Mouse (Mus musculus) urinary bladder, adult 18-20 months (tissue): ENCODE measurements around the gene Apba3.

ENCODE experiments used
- DNase-seq, 2 experiments: peaks; one replicate each; pipeline ENCODE4 v3.0.0; 2022; ENCODE audit warnings: low spot score in 2 of 2, mixed read lengths in 2 of 2

The Apba3 gene

DNA sequence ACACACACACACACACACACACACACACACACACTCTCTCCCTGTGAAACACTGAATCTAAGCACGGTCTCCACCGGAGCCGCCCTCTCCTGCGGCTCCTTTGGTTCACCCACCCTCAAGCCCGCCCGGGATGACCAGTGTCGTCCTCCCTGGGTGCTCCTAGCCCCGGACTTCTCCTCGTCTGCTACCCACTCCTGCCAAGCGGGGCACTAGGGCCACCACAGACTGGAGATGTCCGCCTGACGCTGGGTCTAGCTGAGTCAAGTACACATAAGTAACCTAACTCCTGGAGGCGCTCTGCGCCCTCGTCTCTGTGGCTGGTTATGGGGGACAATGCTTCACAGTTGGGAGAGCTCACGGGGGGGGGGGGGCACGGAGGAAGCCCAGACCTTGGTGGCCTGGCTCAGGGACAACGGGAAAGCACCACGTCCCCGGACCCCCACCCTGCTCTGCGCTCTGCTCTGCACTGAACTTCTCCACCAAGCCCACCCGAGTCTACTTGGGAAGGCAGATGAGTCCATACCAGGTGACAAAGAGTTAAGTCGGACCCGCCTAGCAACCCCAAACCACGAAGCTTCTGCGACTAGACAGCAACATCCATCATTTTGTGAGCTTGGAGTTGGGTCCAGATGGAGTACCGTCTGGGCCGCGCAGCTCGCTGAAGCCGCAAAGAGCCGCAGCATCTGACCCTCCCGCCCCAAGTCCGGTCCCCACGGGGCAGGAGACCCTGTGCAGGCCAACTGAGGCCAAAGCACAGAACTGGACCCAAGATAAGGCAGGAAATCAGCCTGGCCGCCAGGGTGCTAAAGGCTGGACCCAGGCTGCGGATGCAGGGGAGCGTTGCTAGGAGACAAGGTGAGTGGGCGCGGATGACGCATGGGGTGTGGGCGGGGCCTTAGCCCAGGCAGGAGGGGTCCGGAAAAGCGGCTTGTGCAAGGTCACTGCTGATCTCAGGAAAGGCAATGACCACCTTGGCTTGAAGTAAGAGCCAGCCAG is 14.0 kb upstream of the Apba3 start, which contains the start of gene Matk:
Gene Matk (plus strand): TSS at position 512 of the 996 bp plus-strand sequence.
- no peak for DNase-seq

- DNase-seq = no peak
These were observed 11.9 kb upstream of the Apba3 start for GRCm38 (mm10) chr10:81254886-81255285.

DNA sequence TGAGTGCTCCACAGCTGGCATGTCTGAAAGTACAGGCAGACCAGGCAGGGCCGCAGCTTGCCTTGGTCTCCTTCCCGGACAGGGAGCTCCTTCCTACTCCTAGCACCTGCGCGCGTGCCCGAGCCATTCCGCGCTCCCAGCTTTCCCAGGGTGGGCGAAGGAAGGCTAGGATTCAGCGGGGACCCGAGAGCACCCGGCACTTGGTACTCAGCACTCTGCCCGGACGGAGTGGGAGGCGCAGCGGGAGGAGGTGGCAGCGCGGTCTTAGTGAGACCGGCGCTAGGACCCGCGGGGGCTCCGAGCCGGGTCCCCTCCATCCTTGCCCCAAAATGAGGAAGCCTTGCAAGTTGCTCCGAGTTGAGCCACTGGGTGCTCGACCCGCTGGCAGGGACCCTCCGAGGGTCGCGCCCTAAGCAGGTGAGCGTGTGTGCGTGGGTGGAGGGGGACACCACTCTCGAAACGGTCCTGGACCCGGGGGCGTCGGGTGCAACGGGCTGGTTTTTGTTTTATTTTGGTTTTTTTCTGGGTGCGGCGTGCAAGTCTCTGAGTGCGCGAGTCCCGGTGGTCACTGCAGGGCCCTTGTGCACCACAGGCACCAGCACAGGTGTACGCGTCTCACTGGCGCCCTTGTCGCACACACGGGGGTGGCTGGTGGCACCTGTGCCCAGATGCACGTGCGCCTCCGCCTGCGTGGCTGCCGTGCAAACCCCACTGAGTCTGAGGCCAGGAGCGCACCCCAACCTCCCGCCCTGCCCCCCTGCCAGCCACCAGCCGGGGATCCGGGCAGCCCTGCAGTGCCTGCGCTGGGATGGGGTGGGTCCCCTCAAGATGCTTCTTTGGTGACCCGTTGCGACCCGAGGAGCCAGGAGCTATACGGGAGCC is 9.4 kb upstream of the Apba3 start:
- DNase-seq = no peak

DNA sequence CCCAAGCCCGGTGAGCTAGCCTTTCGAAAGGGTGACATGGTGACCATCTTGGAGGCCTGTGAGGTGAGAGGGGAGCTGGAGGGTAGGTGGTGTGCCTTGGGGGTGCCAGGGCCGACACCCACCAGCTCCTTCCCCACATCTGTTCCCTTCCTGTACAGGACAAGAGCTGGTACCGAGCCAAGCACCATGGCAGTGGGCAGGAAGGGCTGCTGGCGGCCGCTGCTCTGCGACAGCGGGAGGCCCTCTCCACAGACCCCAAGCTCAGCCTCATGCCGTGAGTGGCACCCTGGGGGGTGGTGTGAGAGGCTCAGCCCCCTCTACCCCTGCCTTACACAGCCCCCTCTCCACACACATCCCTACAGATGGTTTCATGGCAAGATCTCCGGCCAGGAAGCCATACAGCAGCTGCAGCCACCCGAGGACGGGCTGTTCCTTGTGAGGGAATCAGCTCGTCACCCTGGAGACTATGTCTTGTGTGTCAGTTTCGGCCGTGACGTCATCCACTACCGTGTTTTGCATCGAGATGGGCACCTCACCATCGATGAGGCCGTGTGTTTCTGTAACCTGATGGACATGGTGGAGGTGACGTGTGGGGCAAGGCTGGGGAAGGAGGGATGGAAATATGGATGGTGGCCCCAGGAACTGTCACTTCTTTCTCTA is 7.4 kb upstream of the Apba3 start:
- no peak for DNase-seq

DNA sequence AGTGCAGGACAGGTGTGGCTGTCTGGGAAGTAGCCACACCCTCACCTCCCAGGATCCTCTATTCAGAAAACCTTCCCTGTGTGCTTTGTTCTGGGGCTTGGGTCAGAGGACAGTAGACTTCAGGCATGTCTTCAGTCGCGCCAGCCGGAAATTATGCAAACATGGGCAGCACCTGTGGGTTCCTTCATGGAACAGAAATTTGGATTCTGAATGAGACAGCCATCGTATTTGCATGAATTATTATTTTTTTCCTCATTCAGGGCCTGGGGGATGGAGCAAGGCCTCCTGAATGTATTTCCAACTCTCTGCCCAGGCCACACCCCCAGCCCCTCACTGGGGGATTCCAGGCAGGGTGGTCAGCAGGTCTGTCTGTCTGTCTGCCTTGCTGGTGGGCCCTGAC is 5.7 kb upstream of the Apba3 start:
- DNase-seq = no peak

- no peak for DNase-seq
These were observed 1.2 kb upstream of the Apba3 start for GRCm38 (mm10) chr10:81265540-81265939.

GRCm38 (mm10) chr10:81268056-81268455 is 1.3 kb downstream of the Apba3 start:
- DNase-seq = peak; percentile 67 to 83

DNA sequence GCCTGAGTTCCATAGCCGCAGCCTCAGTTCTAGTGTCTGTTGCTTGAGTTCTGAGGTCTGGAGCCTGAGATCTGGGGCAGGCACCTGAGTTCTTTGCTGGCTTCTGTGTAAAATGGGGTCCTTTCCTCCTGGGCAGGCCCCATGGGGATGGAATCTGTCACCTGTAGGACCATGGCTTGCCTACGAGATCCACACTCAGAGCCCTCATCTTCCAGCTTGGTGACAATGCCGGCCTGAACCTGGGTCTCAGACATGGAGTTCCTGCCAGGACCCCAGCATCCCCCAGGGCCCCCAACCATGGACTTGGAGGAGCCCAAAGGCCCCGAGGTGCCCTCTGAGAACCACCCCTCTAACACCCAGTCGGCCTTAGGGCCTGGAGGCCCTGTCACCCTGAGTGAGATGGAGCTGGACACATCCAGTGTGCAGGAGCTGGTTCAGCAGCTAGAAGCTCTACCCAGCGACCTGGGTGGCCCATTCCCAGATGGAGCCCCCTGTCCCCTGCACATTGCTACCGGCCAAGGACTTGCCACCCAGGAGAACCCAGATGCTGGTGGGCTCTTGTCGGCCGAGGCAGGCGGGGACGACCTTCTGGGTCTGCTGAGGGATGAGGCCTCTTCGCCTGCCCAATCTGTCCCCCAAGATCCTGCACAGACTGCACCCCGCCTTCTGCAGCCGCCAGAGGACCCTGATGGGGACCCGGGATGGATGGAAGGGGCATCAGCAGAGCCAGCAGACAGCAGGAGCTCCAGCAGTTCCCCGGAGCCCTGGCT is 2.1 kb downstream of the Apba3 start:
- no peak for DNase-seq

DNA sequence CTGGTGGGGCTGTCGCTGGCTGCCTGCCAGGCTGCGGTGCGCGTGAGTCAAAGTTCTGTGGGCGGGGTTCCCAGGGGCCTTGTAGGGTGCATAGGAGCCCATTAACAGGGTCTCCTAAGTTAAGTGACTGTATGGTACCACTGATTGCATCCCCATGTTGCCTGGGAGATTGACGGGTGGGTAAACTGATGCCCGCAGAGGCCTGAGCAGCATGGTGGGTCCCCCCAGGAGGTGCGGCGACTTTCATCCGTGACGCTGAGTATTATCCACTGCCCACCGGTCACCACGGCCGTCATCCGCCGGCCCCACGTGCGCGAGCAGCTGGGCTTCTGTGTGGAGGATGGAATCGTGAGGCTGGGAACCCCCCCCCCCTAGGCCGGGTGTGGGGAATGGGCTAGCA is 5.6 kb downstream of the Apba3 start:
- no peak for DNase-seq

DNA sequence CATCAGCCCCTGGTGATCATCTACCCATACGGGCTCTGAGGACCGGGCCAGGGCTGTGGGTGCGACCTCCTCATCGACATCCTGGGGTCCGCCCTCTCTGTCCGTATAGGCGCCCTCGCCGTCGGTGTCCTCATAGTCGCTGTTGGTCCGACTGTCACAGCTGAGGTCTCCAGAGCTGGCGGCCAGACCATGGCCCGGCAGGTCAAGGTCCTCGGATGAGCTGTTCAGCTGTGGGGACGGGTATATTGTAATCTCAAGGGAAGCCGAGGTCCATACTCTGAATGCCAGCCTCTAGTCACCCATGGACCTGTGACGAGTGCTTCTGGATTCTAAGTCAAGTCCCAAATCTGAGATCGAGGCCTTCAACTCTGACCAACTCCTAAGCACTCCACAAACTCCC is 7.1 kb downstream of the Apba3 start:
- no peak for DNase-seq

DNA sequence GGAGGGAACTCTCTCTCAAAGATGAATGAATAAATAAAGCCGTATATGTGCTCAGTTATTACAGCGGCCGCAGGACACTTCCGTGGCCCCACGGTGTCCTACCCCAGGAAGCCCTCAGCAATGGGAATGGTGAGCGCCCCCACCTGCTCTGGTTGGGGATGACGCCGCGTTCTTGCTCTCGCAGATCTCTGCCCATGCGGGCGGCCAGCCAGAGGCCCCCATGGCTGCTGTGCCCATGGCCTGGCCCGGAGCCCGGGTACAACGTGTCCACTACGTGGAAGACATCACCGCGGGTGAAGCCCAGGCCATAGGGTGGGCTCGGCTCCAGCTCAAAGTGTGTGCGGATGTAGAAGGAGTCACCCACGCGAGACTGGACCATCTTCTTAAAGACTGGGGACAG is 10.9 kb downstream of the Apba3 start:
- DNase-seq = no peak

- DNase-seq = no peak
These were observed 12.7 kb downstream of the Apba3 start for GRCm38 (mm10) chr10:81279496-81279895.

GRCm38 (mm10) chr10:81284189-81284588 is 17.4 kb downstream of the Apba3 start:
- DNase-seq = peak; percentile 39 to 52

- peak; percentile 37 to 54 for DNase-seq
These were observed 18.0 kb downstream of the Apba3 start for GRCm38 (mm10) chr10:81284719-81285118.

DNA sequence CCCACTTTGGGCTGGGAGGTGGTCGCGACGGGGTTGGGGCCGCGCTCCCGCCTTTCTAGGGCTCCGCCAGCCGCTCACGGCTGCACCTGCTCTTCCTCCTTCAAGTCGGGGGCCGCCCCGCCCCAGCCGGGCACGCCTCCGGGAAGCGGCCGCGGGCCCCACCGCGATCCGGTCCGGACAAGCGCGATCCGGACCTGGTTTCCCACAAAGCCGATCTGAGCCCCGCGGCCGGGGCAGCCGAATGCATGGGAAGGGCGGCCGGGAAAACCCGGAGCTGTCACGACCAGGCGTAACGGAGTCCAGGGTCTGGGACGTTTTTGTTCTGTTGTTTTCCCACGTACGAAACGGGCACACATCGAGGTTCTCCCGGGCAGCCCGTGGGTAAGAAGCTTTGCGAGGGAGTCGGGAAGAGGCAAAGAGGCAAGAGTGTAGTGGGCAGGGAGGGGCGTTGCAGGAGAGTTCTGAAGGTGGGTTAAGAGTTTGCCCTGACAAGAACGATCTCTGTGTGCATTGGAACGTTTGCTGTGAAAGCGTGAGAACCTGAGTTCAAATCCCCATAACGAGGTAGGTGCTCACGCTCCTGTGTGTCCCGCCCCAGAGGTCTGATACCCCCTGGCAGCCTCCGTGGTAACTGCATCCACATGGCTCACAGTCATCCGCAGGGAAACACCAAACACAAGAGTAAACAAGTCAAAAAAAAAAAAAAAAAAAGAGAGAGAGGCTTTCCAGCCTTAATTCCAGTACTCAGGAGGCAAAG is 19.1 kb downstream of the Apba3 start:
- DNase-seq = peak; percentile 87 to 97

DNA sequence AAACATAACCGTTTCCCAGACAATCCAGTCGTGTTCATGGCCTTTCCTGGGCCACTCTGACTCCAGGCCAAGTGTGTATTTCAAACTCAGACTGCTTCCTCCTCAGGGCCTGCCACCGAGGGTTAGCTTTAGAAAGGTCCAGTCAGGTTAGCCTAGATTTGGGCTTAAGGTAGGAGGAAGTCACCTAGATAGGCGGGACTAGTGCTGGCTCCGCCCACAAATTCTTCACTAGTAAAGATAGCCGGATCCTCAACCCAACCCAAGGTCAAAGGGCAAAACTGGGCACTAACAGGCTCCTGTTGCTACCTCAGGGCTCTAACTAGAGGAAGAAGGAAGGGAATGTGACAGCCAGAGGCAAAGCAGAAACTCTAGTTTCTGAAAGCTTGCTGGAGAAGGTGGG is 19.8 kb downstream of the Apba3 start:
- DNase-seq = peak in 1 of 2 experiments; percentile 34

GRCm38 (mm10) chr10:81287513-81288157 is 20.9 kb downstream of the Apba3 start:
- peak in 1 of 2 experiments; percentile 55 for DNase-seq

GRCm38 (mm10) chr10:81288601-81289000 is 21.8 kb downstream of the Apba3 start:
- peak in 1 of 2 experiments; percentile 18 for DNase-seq

- DNase-seq = peak; percentile 34 to 44
These were observed 22.5 kb downstream of the Apba3 start for GRCm38 (mm10) chr10:81289278-81289677.

DNA sequence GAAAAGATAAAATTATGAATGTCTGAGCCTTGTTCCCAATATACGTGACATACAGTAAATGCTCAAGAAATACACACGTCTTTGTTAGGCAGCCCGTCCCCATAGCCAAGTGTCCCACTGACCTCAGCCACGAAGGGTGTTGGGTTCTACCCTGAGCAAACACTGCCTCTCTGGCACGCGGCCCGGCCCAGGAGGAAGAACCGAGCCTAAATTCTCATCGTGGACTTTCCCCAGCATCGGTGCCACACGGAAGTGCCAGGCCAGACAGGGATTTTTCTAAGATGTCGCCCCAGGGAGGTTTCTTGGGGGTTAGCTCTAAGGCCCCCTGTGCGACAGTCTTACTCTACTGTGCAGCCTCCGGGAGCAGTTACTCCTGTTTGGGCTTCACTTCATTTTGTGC is 23.1 kb downstream of the Apba3 start:
- peak; percentile 54 to 71 for DNase-seq
